In the genomic region with DNA sequence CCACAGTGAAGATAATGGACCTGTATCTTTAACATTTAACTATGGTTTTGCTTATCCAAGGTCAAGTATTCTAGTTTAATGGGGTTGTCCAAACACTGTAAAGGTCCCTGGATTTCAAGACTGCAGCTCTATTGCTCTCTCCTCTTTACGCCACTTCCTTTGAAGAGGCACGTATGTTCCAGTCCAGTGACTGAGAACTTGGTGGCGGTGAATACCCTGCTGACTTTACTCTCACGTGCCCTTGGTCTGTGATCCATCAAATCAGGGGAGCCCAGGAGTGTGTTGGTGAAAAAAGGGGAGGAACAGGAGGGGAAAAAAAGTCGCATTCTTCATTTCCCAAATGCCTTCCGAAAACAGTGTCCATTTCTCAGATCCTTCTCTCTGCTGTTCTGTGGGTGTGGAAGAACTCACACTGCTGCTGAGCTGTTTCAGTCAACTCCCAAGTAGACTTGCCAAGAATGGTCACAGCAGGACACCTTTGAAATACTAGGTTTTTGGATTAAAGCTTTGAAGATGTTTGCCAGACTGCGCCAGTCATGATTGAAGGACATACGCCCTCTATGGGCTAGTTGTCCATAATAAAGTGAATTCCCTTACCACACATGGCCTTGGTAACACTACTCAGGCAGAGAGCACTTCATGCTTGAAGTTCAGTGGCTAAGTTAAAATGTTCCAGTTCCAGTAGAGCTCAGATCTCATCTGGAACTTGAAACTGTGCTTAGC, we compare ENCODE assay signal across 12 mouse cellular contexts.
DNase-seq lines count a peak whose midpoint lies in the region; ATAC-seq lines count a peak whose summit lies in the region.
"Had no signal": no experiment of that assay in that cellular context is flagged by ENCODE, and none has a peak within 500 bp of the region (broad histone marks: within the 10 kb centered on the region; RNA-seq: fewer than 3 reads in every experiment).

No protein-coding gene starts in this region.

- no peak overlapping the region for H3K9ac ChIP-seq in hindbrain, embryonic 16.5 days (ENCODE audit: low read depth, low read length)
- no peak overlapping the region for H3K9ac ChIP-seq in hindbrain, embryonic 13.5 days
- no peak overlapping the region for H3K9ac ChIP-seq in lung, embryonic 15.5 days
- H3K9ac ChIP-seq: embryonic facial prominence, embryonic 15.5 days had no signal

- 52% methylated on average over 8 of the region's 8 CpGs for WGBS in hindbrain, embryonic 16.5 days
- WGBS in hindbrain, embryonic 13.5 days = 63% methylated on average over 8 of the region's 8 CpGs
- WGBS in lung, embryonic 15.5 days = 47% methylated on average over 8 of the region's 8 CpGs
- 68% methylated on average over 8 of the region's 8 CpGs for WGBS in heart, embryonic 10.5 days

- H3K4me2 ChIP-seq in hindbrain, embryonic 16.5 days (ENCODE audit: low read length) = no peak overlapping the region
- H3K4me2 ChIP-seq in hindbrain, embryonic 13.5 days = no peak overlapping the region
- peak overlapping the region; percentile 6; the same call in 1 of the 2 replicates for H3K4me2 ChIP-seq in lung, embryonic 15.5 days
- H3K4me2 ChIP-seq: embryonic facial prominence, embryonic 15.5 days; liver, embryonic 11.5 days had no signal

- no peaks in the 10 kb centered on the region for H3K4me1 ChIP-seq in hindbrain, embryonic 16.5 days (ENCODE audit: control insufficient read depth, insufficient read depth, low read depth, low read length)
- H3K4me1 ChIP-seq in hindbrain, embryonic 13.5 days (replicated peaks) = no peaks in the 10 kb centered on the region
- H3K4me1 ChIP-seq in lung, embryonic 15.5 days = peaks cover 8% of the 10 kb centered on the region
- H3K4me1 ChIP-seq in heart, embryonic 10.5 days = peaks cover 14% of the 10 kb centered on the region
- H3K4me1 ChIP-seq: embryonic facial prominence, embryonic 15.5 days had no signal

- no peak for DNase-seq in lung, postnatal 4 days
- DNase-seq in cerebellum, adult 11-12 months = peak; percentile 18
- DNase-seq in lung, postnatal 36 days = peak; percentile 73
- no peak for DNase-seq in layer of hippocampus, postnatal 25 days (ENCODE audit: extremely low spot score in 1 of 2, low spot score in 1 of 2)
- DNase-seq in heart, embryonic 10.5 days (ENCODE audit: low spot score) = no peak
- DNase-seq: gastrocnemius, postnatal 14 days; thymus, postnatal 36 days had no signal

- H3K27ac ChIP-seq in hindbrain, embryonic 16.5 days (ENCODE audit: low read depth, low read length) = no peak overlapping the region
- H3K27ac ChIP-seq in hindbrain, embryonic 13.5 days = no peak overlapping the region
- H3K27ac ChIP-seq in lung, embryonic 15.5 days = peak overlapping the region; percentile 87
- no peak overlapping the region for H3K27ac ChIP-seq in heart, embryonic 10.5 days
- H3K27ac ChIP-seq: embryonic facial prominence, embryonic 15.5 days had no signal

- no peaks in the 10 kb centered on the region for H3K27me3 ChIP-seq in hindbrain, embryonic 16.5 days (replicated peaks; ENCODE audit: control insufficient read depth, insufficient read depth, low read length)
- no peaks in the 10 kb centered on the region for H3K27me3 ChIP-seq in hindbrain, embryonic 13.5 days
- H3K27me3 ChIP-seq in lung, embryonic 15.5 days = no peaks in the 10 kb centered on the region
- no peaks in the 10 kb centered on the region for H3K27me3 ChIP-seq in heart, embryonic 10.5 days (ENCODE audit: insufficient read depth, poor library complexity, severe bottlenecking)
- H3K27me3 ChIP-seq: embryonic facial prominence, embryonic 15.5 days had no signal

- H3K9me3 ChIP-seq in hindbrain, embryonic 16.5 days (ENCODE audit: control insufficient read depth, low read length) = no peaks in the 10 kb centered on the region
- H3K9me3 ChIP-seq in hindbrain, embryonic 13.5 days = no peaks in the 10 kb centered on the region
- no peaks in the 10 kb centered on the region for H3K9me3 ChIP-seq in lung, embryonic 15.5 days
- H3K9me3 ChIP-seq in heart, embryonic 10.5 days = no peaks in the 10 kb centered on the region
- H3K9me3 ChIP-seq: embryonic facial prominence, embryonic 15.5 days had no signal

- 0 out of 2 replicates have a peak, but pooled peaks have one; percentile 40 for ATAC-seq in hindbrain, embryonic 16.5 days
- ATAC-seq in hindbrain, embryonic 13.5 days (ENCODE audit: low FRiP score) = no peak
- peak; percentile 32; the same call in 1 of the 2 replicates for ATAC-seq in lung, embryonic 15.5 days (ENCODE audit: borderline replicate concordance, extremely low read depth, low FRiP score, low TSS enrichment)

- no peaks in the 10 kb centered on the region for H3K36me3 ChIP-seq in hindbrain, embryonic 16.5 days (ENCODE audit: control insufficient read depth, insufficient read depth, low read length)
- no peaks in the 10 kb centered on the region for H3K36me3 ChIP-seq in hindbrain, embryonic 13.5 days
- no peaks in the 10 kb centered on the region for H3K36me3 ChIP-seq in lung, embryonic 15.5 days
- no peaks in the 10 kb centered on the region for H3K36me3 ChIP-seq in heart, embryonic 10.5 days
- H3K36me3 ChIP-seq: embryonic facial prominence, embryonic 15.5 days had no signal

- no peak overlapping the region for H3K4me3 ChIP-seq in hindbrain, embryonic 16.5 days (ENCODE audit: low read length)
- no peak overlapping the region for H3K4me3 ChIP-seq in hindbrain, embryonic 13.5 days
- no peak overlapping the region for H3K4me3 ChIP-seq in lung, embryonic 15.5 days
- H3K4me3 ChIP-seq in heart, embryonic 10.5 days = no peak overlapping the region
- H3K4me3 ChIP-seq: embryonic facial prominence, embryonic 15.5 days had no signal

Comparison
In these comparisons a context has a peak if more than half of its experiments do, and no peak if none do; other contexts are left out.
1. DNase-seq: peak in cerebellum, adult 11-12 months (single experiment) and lung, postnatal 36 days (single experiment); none in lung, postnatal 4 days (0 of 2), layer of hippocampus, postnatal 25 days (0 of 2) and heart, embryonic 10.5 days (single experiment).